Mouse (Mus musculus) adrenal gland, adult 18-20 months (tissue): ENCODE results near the gene Ugt1a2. TPM values are rescaled to one million over a fixed set of nuclear protein-coding genes. Genes with fewer than 3 reads are reported as not detected.

ENCODE experiments used
- DNase-seq, 2 experiments: peaks; one replicate each; pipeline ENCODE4 v3.0.0; 2021 to 2022; ENCODE audit warnings: low spot score in 2 of 2
- total RNA-seq, 2 experiments: library from RNA; stranded (reverse); gene quantifications; 1 replicate in 1 of 2; 2 replicates in 1 of 2; pipeline ENCODE4 v1.2.3; 2021

Ugt1a2 gene
- total RNA-seq, 2 experiments from 2014 or later = 1.3 TPM; not detected in 1

GRCm38 (mm10) chr1:88255989-88256754 is 55.8 kb downstream of the Ugt1a2 start:
- DNase-seq = no peak

- DNase-seq = no peak
These were observed 56.7 kb downstream of the Ugt1a2 start for GRCm38 (mm10) chr1:88256886-88257663.

- DNase-seq = no peak
These were observed 57.3 kb downstream of the Ugt1a2 start for GRCm38 (mm10) chr1:88257681-88258080.

GRCm38 (mm10) chr1:88258361-88258760 is 58.0 kb downstream of the Ugt1a2 start:
- no peak for DNase-seq

- no peak for DNase-seq
These were observed 58.7 kb downstream of the Ugt1a2 start for GRCm38 (mm10) chr1:88258881-88259642.

- DNase-seq = no peak
These were observed 59.2 kb downstream of the Ugt1a2 start for GRCm38 (mm10) chr1:88259643-88260024.

- no peak for DNase-seq
These were observed 59.7 kb downstream of the Ugt1a2 start for GRCm38 (mm10) chr1:88260114-88260513.

- DNase-seq = no peak
These were observed 60.4 kb downstream of the Ugt1a2 start for GRCm38 (mm10) chr1:88260604-88261377.

GRCm38 (mm10) chr1:88261706-88262105 is 61.3 kb downstream of the Ugt1a2 start:
- DNase-seq = no peak

GRCm38 (mm10) chr1:88262255-88262654 is 61.9 kb downstream of the Ugt1a2 start:
- DNase-seq = peak; percentile 72 to 73

- DNase-seq = no peak
These were observed 62.6 kb downstream of the Ugt1a2 start for GRCm38 (mm10) chr1:88262961-88263360.

- no peak for DNase-seq
These were observed 63.4 kb downstream of the Ugt1a2 start for GRCm38 (mm10) chr1:88263778-88264177.

- no peak for DNase-seq
These were observed 64.0 kb downstream of the Ugt1a2 start for GRCm38 (mm10) chr1:88264237-88264868.

GRCm38 (mm10) chr1:88264869-88265240 is 64.5 kb downstream of the Ugt1a2 start:
- no peak for DNase-seq

- DNase-seq = no peak
These were observed 65.7 kb downstream of the Ugt1a2 start for GRCm38 (mm10) chr1:88266123-88266522.

- DNase-seq = no peak
These were observed 67.1 kb downstream of the Ugt1a2 start for GRCm38 (mm10) chr1:88267489-88267888.

- no peak for DNase-seq
These were observed 67.7 kb downstream of the Ugt1a2 start for GRCm38 (mm10) chr1:88268070-88268469.
